Mouse (Mus musculus): Measurements from ENCODE around the gene Mkln1.

DNA sequence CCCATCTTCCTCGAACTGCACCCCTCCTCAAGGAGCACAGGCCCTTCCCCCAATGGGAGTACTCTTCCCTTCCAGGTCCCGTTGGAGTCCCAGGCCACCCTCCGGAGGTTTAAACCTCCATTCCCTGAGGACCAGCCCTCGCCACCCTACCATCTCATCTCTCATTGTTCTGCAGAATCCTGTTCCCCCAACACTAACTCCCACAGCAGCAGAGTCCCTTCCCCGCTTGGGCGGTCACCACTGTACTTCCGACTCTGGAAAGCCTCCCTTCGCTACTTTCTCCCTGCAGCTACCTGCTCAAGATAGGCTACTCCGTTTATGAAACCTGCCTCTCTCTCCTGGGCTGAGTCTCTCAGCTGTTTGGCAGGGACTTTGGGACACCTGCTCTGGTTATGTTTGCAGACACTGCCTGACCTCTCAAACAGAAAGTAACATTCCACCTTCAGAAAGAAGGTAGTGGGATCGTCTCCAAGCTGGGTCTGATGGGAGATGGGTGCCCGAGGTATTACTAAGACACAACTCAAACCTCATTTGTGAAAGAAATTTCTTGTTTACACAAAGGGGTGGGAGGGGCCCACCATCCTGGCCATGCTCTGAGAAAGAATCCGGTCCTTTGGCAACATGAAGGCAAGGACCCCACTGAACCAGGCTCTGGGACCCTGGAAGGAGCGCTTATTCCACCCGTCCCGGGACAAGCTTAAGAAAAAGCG lies 164.0 kb downstream of the Mkln1 start:
- TF ChIP-seq CTCF (IDR thresholded peaks at IDR 0.05; ENCODE audit: low read depth) (no peak), EP300 (IDR thresholded peaks at IDR 0.05; ENCODE audit: low read depth) (no peak)

Data from liver, embryonic 14.5 days (tissue).